Mouse (Mus musculus) hindbrain, embryonic 10.5 days (tissue): Measurements from ENCODE around the gene Zfp511. TPM values are rescaled to one million over a fixed set of nuclear protein-coding genes. Genes with fewer than 3 reads are reported as not detected.

Source experiments
- DNase-seq: peaks from one replicate; pipeline ENCODE4 v3.0.0-alpha.2; 2017; ENCODE audit warnings: low spot score
- H3K27ac ChIP-seq: fragments of 300-500 bp; sonication (generic); 2 replicates; pipeline ENCODE4 v1.5.1; 2016; ENCODE audit warnings: mild to moderate bottlenecking, moderate library complexity
- H3K27me3 ChIP-seq: fragments of 300-500 bp; sonication (generic); 2 replicates; pipeline ENCODE4 v1.6.1; 2016; ENCODE audit warnings: mild to moderate bottlenecking; ENCODE audit not compliant: poor library complexity, insufficient read depth, severe bottlenecking
- H3K36me3 ChIP-seq: fragments of 300-500 bp; sonication (generic); 2 replicates; pipeline ENCODE4 v1.6.1; 2016; ENCODE audit warnings: mild to moderate bottlenecking, moderate library complexity
- H3K4me1 ChIP-seq: fragments of 300-500 bp; sonication (generic); replicated peaks from 2 replicates; pipeline ENCODE4 v1.6.1; 2016; ENCODE audit warnings: mild to moderate bottlenecking
- H3K4me3 ChIP-seq: fragments of 300-500 bp; sonication (generic); 2 replicates; pipeline ENCODE4 v1.5.1; 2016; ENCODE audit warnings: mild to moderate bottlenecking, moderate library complexity
- H3K9me3 ChIP-seq: fragments of 300-500 bp; sonication (generic); 2 replicates; pipeline ENCODE4 v1.6.1; 2016; ENCODE audit warnings: mild to moderate bottlenecking, moderate library complexity
- WGBS: fragments of 180-500 bp; shearing (Covaris S2); methylation state at CpG from one replicate; pipeline ENCODE4 v1.1.7; 2016; 5-methylcytosine and 5-hydroxymethylcytosine counted together
- polyA plus RNA-seq: library from polyadenylated mRNA; unstranded; fragments of >200 nt; fragmentation: Nextera tagmentation; extraction: Ambion mirVana; gene quantifications from 2 replicates; pipeline ENCODE4 v1.2.1, GENCODE M21; 2016

Gene Zfp511
- polyA plus RNA-seq, 1 experiment from 2014 or later: 53.1 TPM

DNA sequence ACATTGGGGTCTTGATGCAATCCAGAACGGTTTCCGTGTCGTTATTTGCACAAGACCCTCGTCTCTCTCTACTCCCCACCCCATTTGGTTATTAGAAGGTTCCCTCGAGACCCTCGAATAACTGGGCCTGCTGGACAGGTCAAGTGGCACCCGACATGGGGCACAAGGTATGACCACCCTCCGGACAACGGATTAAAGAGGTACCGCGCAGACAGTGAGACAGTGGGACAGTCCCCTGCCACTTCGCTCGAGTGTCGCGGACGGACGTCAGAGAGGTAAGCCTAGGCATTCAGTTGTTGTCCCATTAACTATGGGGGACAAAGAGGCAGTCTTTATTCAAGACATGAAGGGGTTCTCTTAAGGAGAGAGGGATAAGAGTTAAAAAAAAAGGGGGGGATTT is 24.9 kb upstream of the Zfp511 start:
- peaks cover 57% of the 10 kb centered on the region for H3K36me3 ChIP-seq
- no peak overlapping the region for H3K4me3 ChIP-seq
- 97% methylated on average over 17 of the region's 17 CpGs for WGBS
- H3K4me1 ChIP-seq: no peaks in the 10 kb centered on the region
- no peak overlapping the region for H3K27ac ChIP-seq
- no peak for DNase-seq
- peaks cover 7% of the 10 kb centered on the region; the same call in 1 of the 2 replicates for H3K9me3 ChIP-seq
- no peaks in the 10 kb centered on the region for H3K27me3 ChIP-seq

DNA sequence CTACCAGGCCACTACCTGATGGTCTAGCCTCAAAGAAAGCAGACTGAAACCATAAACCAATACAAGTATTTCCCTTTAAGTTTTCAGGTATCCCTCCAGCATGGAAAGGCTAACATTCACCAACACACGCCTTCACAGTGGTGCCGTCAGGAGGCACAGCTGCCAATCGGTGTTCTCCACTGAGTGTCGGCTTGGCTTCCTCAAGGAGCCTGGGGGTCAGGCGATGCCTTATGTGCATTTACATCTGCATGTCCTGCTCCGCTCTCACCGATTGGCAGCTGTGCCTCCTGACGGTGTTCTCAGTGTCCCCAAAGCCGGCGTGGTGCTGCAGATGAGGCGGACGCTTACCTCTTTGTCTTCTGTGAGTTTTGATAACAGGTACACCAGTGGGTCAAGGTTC is 4.4 kb upstream of the Zfp511 start:
- Histone ChIP-seq H3K4me1 (peaks cover 18% of the 10 kb centered on the region), H3K27ac (no peak overlapping the region), H3K9me3 (peaks cover 3% of the 10 kb centered on the region; the same call in 1 of the 2 replicates), H3K27me3 (no peaks in the 10 kb centered on the region), H3K4me3 (no peak overlapping the region), H3K36me3 (peaks cover 70% of the 10 kb centered on the region)
- no peak for DNase-seq
- 93% methylated on average over 12 of the region's 12 CpGs for WGBS

DNA sequence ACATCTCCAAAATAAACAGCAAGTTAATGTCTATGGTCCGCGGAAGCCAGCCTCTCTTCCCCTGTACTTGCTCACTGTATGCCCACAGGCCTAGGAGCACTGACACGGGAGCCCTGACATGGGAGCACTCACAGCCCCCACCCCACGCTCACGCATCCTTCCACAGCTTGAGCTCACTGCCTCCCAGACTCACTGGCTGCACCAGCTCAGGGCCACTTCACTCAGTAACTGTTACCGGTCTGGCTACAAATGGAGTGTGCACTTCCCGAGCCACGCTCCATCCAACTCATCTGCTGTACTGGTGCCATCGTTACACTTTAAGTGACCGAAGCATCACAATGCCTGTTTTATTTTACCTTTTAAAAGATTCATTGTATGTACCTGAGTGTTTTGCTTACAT is 3.8 kb upstream of the Zfp511 start:
- WGBS: 95% methylated on average over 10 of the region's 10 CpGs
- peaks cover 3% of the 10 kb centered on the region; the same call in 1 of the 2 replicates for H3K9me3 ChIP-seq
- H3K27ac ChIP-seq: no peak overlapping the region
- no peak for DNase-seq
- peaks cover 70% of the 10 kb centered on the region for H3K36me3 ChIP-seq
- H3K4me3 ChIP-seq: no peak overlapping the region
- H3K27me3 ChIP-seq: no peaks in the 10 kb centered on the region
- H3K4me1 ChIP-seq: peaks cover 24% of the 10 kb centered on the region

DNA sequence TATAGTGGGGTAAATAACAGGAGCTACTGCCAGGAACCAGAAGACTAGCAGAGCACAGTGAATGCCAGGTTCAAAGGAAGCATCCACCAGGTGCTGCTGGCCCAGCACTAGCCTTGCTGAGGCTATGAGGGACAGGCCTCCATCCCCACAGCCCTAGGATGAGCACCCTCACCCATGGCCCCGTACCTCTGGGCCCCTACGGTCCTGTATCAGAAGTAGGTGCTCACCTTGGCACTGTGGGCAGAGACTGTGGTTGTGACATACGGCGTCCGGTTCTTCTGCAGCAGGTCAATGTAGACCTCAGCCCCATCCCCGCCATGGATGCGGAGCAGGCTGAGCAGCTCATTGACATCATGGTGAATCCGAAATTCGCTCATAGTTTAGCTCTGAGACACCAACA is 2.8 kb upstream of the Zfp511 start:
- no peak for DNase-seq
- peaks cover 26% of the 10 kb centered on the region for H3K4me1 ChIP-seq
- 96% methylated on average over 9 of the region's 9 CpGs for WGBS
- no peaks in the 10 kb centered on the region for H3K9me3 ChIP-seq
- H3K4me3 ChIP-seq: no peak overlapping the region
- no peak overlapping the region for H3K27ac ChIP-seq
- H3K27me3 ChIP-seq: no peaks in the 10 kb centered on the region
- peaks cover 65% of the 10 kb centered on the region for H3K36me3 ChIP-seq

DNA sequence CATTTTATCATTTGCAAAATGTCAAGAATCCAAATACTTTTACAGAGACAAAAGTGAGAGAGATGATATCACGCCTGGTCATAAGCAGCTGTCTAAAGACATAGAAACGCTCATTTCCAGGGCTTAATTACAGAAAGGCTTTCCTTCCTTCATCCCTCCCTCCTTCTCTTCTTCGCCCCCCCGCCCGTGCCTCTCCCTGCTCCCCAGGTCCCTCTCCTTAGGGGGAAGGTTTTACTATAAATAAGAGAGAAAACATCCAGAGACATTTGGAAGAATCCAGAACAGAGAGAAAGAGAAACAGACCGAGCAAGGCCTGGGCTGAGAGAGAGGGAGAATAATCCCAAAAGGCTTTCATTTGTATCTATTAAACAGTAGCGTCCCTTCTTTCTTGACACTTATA is 735 bp upstream of the Zfp511 start:
- WGBS: 27% methylated on average over 7 of the region's 7 CpGs
- Histone ChIP-seq H3K36me3 (peaks cover 64% of the 10 kb centered on the region), H3K9me3 (no peaks in the 10 kb centered on the region), H3K27ac (peak overlapping the region; percentile 96), H3K4me1 (peaks cover 26% of the 10 kb centered on the region), H3K4me3 (peak overlapping the region; percentile 83), H3K27me3 (no peaks in the 10 kb centered on the region)
- no peak for DNase-seq

DNA sequence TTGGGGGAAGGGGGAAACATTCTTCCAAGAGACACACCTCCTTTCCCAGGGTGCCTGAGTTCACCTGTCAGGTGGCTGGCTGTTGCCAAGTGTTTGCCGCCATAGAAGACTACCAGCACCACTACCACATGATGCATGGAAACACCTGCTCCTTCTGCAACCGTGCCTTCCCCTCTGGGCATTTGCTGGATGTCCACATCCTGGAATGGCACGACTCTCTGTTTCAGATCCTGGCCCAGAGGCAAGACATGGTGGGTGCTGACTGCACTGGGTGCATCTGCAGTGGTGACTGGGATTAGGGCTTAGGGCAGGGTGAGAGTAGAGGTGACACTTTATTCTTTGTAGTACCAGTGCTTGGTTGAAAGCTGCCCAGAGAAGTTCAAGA is 972 bp downstream of the Zfp511 start:
- DNase-seq: no peak
- WGBS: 61% methylated on average over 3 of the region's 3 CpGs
- peaks cover 58% of the 10 kb centered on the region for H3K36me3 ChIP-seq

DNA sequence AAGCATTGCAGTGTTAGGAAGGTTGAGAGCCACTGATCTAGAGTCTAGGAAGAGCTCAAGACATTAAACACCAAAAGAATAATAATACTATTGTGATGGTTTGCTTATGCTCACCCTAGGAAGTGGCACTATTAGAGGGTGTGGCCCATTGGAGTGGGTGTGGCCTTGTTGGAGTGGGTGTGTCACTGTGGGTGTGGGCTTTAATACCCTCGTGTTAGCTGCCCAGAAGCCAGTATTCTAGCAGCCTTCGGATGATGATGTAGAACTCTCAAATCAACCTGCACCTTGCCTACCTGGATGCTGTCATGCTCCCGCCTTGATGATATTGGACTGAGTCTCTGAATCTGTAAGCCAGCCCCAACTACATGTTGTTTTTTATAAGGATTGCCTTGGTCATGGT is 6.5 kb downstream of the Zfp511 start:
- peaks cover 12% of the 10 kb centered on the region for H3K4me1 ChIP-seq
- H3K4me3 ChIP-seq: no peak overlapping the region
- H3K36me3 ChIP-seq: peaks cover 47% of the 10 kb centered on the region
- peaks cover 39% of the 10 kb centered on the region for H3K27me3 ChIP-seq
- DNase-seq: no peak
- H3K27ac ChIP-seq: no peak overlapping the region
- no peaks in the 10 kb centered on the region for H3K9me3 ChIP-seq
- 70% methylated on average over 3 of the region's 3 CpGs for WGBS

More for the DNA sequence above, 972 bp downstream of the Zfp511 start:
- Histone ChIP-seq H3K4me3 (peak overlapping the region; percentile 83), H3K27ac (peak overlapping the region; percentile 96), H3K9me3 (no peaks in the 10 kb centered on the region), H3K27me3 (no peaks in the 10 kb centered on the region), H3K4me1 (peaks cover 26% of the 10 kb centered on the region)

DNA sequence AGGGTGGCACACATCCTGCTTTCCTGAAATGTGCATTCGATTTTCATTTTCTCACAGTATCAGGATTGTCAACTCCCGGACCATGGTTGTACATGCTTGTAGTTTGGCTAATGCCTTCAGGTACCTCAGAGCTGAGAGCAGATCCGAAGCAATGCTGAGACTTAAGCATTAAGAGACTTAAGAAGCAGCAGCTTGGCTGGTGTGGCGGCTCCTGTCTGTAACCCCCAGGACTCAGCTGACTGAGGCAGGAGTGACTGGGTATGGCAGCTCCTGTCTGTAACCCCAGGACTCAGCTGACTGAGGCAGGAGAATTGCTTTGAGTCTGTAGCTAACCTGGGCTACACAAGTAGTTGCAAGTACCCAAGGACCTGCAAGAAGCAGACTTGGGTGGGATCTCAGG is 9.4 kb downstream of the Zfp511 start:
- 82% methylated on average over 4 of the region's 4 CpGs for whole genome bisulfite sequencing
- Histone ChIP-seq H3K4me3 (peak overlapping the region; percentile 65), H3K4me1 (peaks cover 38% of the 10 kb centered on the region), H3K27me3 (peaks cover 67% of the 10 kb centered on the region), H3K9me3 (no peaks in the 10 kb centered on the region), H3K36me3 (peaks cover 24% of the 10 kb centered on the region), H3K27ac (no peak overlapping the region)
- DNase-seq: no peak

DNA sequence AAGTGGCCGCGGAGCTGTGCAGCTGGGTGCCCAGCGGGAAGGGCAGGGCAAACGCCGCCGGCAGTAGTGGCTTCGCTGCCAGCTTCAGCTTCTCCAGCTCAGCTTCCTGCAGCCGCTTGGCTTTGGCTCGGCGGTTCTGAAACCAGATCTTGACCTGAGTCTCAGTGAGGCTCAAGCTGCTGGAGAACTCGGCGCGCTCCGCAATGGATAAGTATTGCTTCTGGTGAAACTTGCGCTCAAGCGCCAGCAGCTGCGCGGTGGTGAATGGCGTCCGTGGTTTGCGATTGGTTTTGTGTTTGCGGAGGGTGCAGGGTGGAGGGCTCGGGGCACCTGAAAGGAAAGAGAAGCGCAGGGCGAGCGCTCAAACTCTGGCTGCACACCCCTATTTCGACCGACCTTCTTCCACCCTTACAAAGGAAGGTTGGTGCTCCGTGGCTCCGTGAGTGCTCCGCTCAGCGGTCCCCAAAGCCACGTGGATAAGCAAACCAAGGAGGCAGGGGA is 11.7 kb downstream of the Zfp511 start:
- Histone ChIP-seq H3K4me1 (peaks cover 51% of the 10 kb centered on the region), H3K4me3 (peak overlapping the region; percentile 65), H3K27me3 (peaks cover 90% of the 10 kb centered on the region), H3K27ac (peak overlapping the region; percentile 86), H3K36me3 (peaks cover 15% of the 10 kb centered on the region; the same call in 1 of the 2 replicates), H3K9me3 (no peaks in the 10 kb centered on the region)
- DNase-seq: peak; percentile 65
- under 1% methylated on average over 33 of the region's 33 CpGs for WGBS

DNA sequence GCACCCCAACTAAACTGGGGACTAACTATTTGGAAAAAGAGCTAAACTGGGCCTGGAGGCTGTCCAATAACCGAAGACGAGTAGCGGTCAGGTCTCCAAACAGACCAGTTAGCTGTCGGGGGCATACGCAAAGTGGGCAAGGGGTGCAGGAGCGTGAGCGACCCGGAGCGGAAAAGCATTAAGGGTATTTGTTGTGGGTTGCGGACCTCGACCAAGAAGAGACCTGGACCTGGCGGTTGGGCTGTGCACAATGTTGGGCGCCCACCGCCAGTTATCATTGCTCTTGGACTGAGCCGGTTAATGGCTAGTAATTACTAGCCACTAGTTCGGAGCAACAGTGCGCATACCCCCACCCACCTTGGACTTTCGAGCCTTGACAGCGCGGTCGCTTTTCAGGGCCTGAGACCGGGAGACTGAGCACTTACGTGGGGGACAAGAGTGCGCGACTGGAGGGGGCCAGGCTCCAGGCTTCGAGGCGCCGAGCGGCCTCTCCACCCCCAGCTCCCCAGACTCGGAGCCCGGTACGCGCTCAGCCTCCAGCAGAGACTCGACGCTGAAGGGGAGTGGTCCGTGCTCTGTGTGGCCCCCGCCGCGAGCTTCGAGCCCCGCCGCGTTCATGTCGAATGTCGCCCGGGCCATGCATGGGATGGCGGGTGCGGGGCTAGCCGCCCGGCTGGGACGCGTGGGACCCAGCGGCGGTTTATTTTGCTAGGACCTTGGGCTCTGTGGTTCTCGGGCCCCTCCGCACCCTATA is 12.3 kb downstream of the Zfp511 start, which contains the start of gene Msx3:
Gene Msx3 (minus strand): TSS at position 729 of the 754 bp plus-strand sequence.
- Histone ChIP-seq H3K27ac (peak within 1 kb of the TSS; percentile 86), H3K4me3 (peak within 1 kb of the TSS; percentile 65), H3K9me3 (no peaks in the 10 kb centered on the region), H3K4me1 (peaks cover 51% of the 10 kb centered on the region), H3K36me3 (peaks cover 15% of the 10 kb centered on the region; the same call in 1 of the 2 replicates), H3K27me3 (peaks cover 97% of the 10 kb centered on the region)
- DNase-seq: peak; percentile 58
- under 1% methylated on average over 56 of the region's 56 CpGs for WGBS

DNA sequence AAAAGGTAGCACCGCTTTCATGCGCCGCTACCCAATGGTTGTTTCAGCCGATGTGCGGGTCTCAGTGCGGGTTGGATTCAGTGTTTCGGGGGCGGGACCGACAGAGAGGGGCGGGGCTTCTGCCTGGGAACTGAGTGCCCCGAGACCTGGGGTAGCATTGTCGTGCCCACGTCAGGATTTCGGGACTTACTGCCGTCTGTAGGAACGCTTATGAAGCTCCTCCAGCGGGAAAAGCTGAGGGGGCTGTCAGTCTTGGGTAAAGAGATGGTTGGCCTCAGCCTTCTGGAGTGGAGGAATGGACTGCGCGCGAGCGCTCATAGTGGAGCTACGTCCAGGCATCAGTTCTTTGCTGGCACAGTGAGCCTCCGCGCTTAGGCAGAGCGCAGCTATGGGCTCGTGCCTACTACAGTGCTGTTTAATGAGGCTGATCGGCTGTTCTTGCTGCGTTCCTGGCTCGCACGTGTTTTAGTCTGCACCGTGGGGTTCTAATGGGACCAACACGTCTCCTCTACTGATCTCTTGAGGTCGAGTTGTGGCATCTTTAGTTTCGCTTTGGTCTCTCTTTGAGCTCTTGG is 13.0 kb downstream of the Zfp511 start:
- DNase-seq: peak; percentile 80
- peaks cover 99% of the 10 kb centered on the region for H3K27me3 ChIP-seq
- H3K4me3 ChIP-seq: peak overlapping the region; percentile 65
- peak overlapping the region; percentile 86 for H3K27ac ChIP-seq
- peaks cover 51% of the 10 kb centered on the region for H3K4me1 ChIP-seq
- no peaks in the 10 kb centered on the region for H3K9me3 ChIP-seq
- WGBS: under 1% methylated on average over 34 of the region's 34 CpGs
- H3K36me3 ChIP-seq: peaks cover 15% of the 10 kb centered on the region; the same call in 1 of the 2 replicates

DNA sequence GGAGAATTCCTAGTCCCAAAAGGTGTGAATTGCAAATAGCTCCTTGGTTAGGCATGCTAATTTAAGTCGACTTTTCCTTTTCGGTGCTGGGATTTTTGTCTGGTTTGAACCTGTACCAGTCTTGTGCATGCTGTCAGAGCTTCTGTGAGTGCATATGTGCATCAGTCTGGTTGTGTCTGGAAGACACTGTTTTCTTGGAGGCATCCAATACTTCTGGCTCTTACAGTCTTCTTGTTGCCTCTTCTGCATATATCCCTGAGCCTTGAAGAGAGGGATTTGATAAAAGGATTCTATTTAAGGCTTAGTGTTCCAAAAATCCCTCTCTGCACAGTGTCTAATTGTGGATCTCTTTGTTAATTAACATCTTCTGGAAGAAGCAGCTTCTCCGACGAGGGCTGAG is 17.9 kb downstream of the Zfp511 start:
- Histone ChIP-seq H3K36me3 (no peaks in the 10 kb centered on the region), H3K27me3 (peaks cover 99% of the 10 kb centered on the region), H3K9me3 (no peaks in the 10 kb centered on the region), H3K4me1 (peaks cover 58% of the 10 kb centered on the region), H3K4me3 (no peak overlapping the region), H3K27ac (no peak overlapping the region)
- no peak for DNase-seq
- 87% methylated on average over 4 of the region's 4 CpGs for WGBS
